Mouse (Mus musculus) brain, embryonic 14.5 days (tissue): ENCODE measurements around the gene Mlf2.
"Not testable (repeated sequence)": the region's sequence is repeated elsewhere in the genome, so short reads cannot be mapped to it uniquely, and the experiment has no call there.

Experiments
- CTCF ChIP-seq: fragments of 200-500 bp; IDR thresholded peaks from 2 replicates; pipeline ENCODE4 v1.5.1; 2012; ENCODE audit warnings: inconsistent platforms, mild to moderate bottlenecking, moderate library complexity, borderline replicate concordance; ENCODE audit not compliant: insufficient read depth, insufficient read length; ENCODE audit errors: extremely low read depth
- POLR2A ChIP-seq: fragments of 200-500 bp; IDR thresholded peaks from 2 replicates; pipeline ENCODE4 v1.6.1; 2012; ENCODE audit warnings: mild to moderate bottlenecking, inconsistent platforms, borderline replicate concordance; ENCODE audit not compliant: poor library complexity, insufficient read depth, insufficient read length, severe bottlenecking; ENCODE audit errors: extremely low read depth

DNA sequence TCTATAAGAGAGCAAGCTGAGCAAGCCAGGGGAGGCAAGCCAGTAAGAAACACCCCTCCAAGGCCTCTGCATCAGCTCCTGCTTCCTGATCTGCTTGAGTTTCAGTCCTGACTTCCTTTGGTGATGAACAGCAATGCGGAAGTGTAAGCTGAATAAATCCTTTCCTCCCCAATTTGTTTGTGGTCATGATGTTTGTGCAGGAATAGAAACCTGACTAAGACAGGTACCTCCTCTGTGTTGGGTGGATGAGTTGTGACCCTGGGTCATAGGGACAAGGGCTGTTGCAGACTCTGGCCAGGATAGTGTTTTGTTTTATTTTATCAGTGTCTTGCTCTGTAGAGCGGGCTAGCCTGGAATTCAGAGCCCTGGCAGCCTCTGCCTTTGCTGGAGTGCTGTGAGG lies 37.1 kb upstream of the Mlf2 start:
- TF ChIP-seq CTCF, POLR2A: not testable (repeated sequence)
